Mouse (Mus musculus) spleen, embryonic (tissue): Measurements from ENCODE around the gene Hyou1.
"Not testable (repeated sequence)": the region's sequence is repeated elsewhere in the genome, so short reads cannot be mapped to it uniquely, and the experiment has no call there.

Source experiments
- CTCF ChIA-PET: fragments of 350-600 bp; sonication (Branson Sonifier 250); formaldehyde crosslinking; loops from one replicate; lab custom pipeline; 2022; lab: Charles Lee

The Hyou1 gene

GRCm38 (mm10) chr9:44399795-44400114, 20.5 kb downstream of the Hyou1 start:
- CTCF ChIA-PET = no interaction called here

GRCm38 (mm10) chr9:44401081-44401480, 21.8 kb downstream of the Hyou1 start:
- CTCF ChIA-PET = interaction anchor here (0.6 kb wide), 1 partner anchor 162 kb away, joined by 3 read pairs; no protein-coding TSS in a partner anchor

GRCm38 (mm10) chr9:44405011-44405410, 25.7 kb downstream of the Hyou1 start:
- CTCF ChIA-PET = interaction anchor here (0.5 to 0.7 kb wide), 2 partner anchors 192 to 410 kb away, joined by 5 to 12 read pairs; no protein-coding TSS in a partner anchor

GRCm38 (mm10) chr9:44406906-44407751, 27.8 kb downstream of the Hyou1 start, which contains the start of the genes Rps25 and Trappc4:
Gene Rps25 (plus strand): TSS chr9:44407139.
Gene Trappc4 (minus strand): TSS chr9:44407600.
- CTCF ChIA-PET = interaction anchor here (0.5 to 0.6 kb wide), 2 partner anchors 9 to 275 kb away, joined by 3 to 4 read pairs; no protein-coding TSS in a partner anchor

- CTCF ChIA-PET = interaction anchor here (0.5 kb wide), 1 partner anchor 9 kb away, joined by 4 read pairs; no protein-coding TSS in a partner anchor
Measured at GRCm38 (mm10) chr9:44407752-44408097, 28.4 kb downstream of the Hyou1 start.

- CTCF ChIA-PET = not testable (repeated sequence)
Measured at GRCm38 (mm10) chr9:44408693-44409092, 29.4 kb downstream of the Hyou1 start.

GRCm38 (mm10) chr9:44410647-44411336, 31.5 kb downstream of the Hyou1 start:
- CTCF ChIA-PET = no interaction called here

GRCm38 (mm10) chr9:44411601-44412130, 32.4 kb downstream of the Hyou1 start:
- CTCF ChIA-PET = no interaction called here

GRCm38 (mm10) chr9:44412306-44412705, 33.0 kb downstream of the Hyou1 start:
- CTCF ChIA-PET = no interaction called here

- CTCF ChIA-PET = interaction anchor here (0.6 kb wide), 2 partner anchors 54 to 109 kb away, joined by 4 read pairs; no protein-coding TSS in a partner anchor
Measured at GRCm38 (mm10) chr9:44412781-44413180, 33.5 kb downstream of the Hyou1 start.

- CTCF ChIA-PET = interaction anchor here (0.6 kb wide), 1 partner anchor 27 kb away, joined by 4 read pairs; no protein-coding TSS in a partner anchor
Measured at GRCm38 (mm10) chr9:44417156-44417891, 38.0 kb downstream of the Hyou1 start.

GRCm38 (mm10) chr9:44417892-44418363, 38.6 kb downstream of the Hyou1 start:
- CTCF ChIA-PET = interaction anchor here (0.6 to 0.9 kb wide), 2 partner anchors 37 to 165 kb away, joined by 3 read pairs; no protein-coding TSS in a partner anchor

GRCm38 (mm10) chr9:44418519-44419385, 39.5 kb downstream of the Hyou1 start, which contains the start of gene Ccdc84:
Gene Ccdc84 (minus strand): TSS chr9:44418569.
- CTCF ChIA-PET = interaction anchor here (0.6 to 0.9 kb wide), 2 partner anchors 38 to 164 kb away, joined by 3 read pairs; no protein-coding TSS in a partner anchor

- CTCF ChIA-PET = interaction anchor here (0.6 to 0.7 kb wide), 2 partner anchors 9 to 43 kb away, joined by 3 to 4 read pairs; no protein-coding TSS in a partner anchor
Measured at GRCm38 (mm10) chr9:44419730-44420129, 40.4 kb downstream of the Hyou1 start.

- CTCF ChIA-PET = interaction anchor here (0.7 kb wide), 1 partner anchor 42 kb away, joined by 4 read pairs; no protein-coding TSS in a partner anchor
Measured at GRCm38 (mm10) chr9:44420280-44420898, 41.1 kb downstream of the Hyou1 start.

- CTCF ChIA-PET = interaction anchor here (0.6 kb wide), 1 partner anchor 24 kb away, joined by 3 read pairs; no protein-coding TSS in a partner anchor
Measured at GRCm38 (mm10) chr9:44423576-44423975, 44.3 kb downstream of the Hyou1 start.

GRCm38 (mm10) chr9:44432577-44433185, 53.4 kb downstream of the Hyou1 start:
- CTCF ChIA-PET = no interaction called here

- CTCF ChIA-PET = interaction anchor here (0.7 kb wide), 1 partner anchor 31 kb away, joined by 3 read pairs; no protein-coding TSS in a partner anchor
Measured at GRCm38 (mm10) chr9:44435747-44436146, 56.5 kb downstream of the Hyou1 start.

- CTCF ChIA-PET = no interaction called here
Measured at GRCm38 (mm10) chr9:44440961-44441360, 61.7 kb downstream of the Hyou1 start, which contains the start of gene Foxr1. Gene Foxr1 (minus strand): TSS chr9:44441136.
